Mouse (Mus musculus): ENCODE data around the gene Cabp7. TPM values are rescaled to one million over a fixed set of nuclear protein-coding genes. Genes with fewer than 3 reads are reported as not detected.

Cabp7 gene
- total and polyA plus RNA-seq, 3 experiments = 0.51 TPM; not detected in 2

DNA sequence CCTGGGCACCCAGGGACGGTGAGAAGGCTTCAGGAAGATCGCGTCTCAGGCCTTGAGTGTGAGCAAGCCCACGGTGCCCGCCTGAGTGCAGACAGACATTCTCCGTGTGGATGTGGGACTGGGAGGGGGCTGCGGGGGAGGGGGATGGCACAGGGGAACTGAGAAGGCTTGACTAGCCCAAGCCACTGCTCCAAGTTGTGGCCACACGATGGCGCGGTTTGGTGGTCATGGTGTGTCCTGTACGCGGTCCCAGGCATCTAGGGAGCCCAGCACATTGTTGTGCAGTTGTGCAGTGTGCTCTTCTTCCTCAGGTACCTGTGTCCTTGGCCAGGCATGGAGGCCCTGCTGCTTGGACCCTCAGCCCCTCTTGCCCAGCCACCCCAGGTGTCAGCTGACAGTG lies 12.4 kb downstream of the Cabp7 start:
- peak; percentile 68 for DNase-seq (ENCODE audit: extremely low read depth)
- Histone ChIP-seq H3K4me3 (replicated peaks in 1 of 3; ENCODE audit: low read depth in 2 of 3, low read length in 2 of 3, poor library complexity in 1 of 3) (no peak overlapping the region), H3K27ac (ENCODE audit: insufficient read depth, low read depth) (no peak overlapping the region), H3K9ac (ENCODE audit: insufficient read depth, low read depth) (no peak overlapping the region), H3K4me2 (ENCODE audit: insufficient read depth, low read depth, poor library complexity, severe bottlenecking) (no peak overlapping the region), H3K79me2 (replicated peaks; ENCODE audit: control insufficient read depth, extremely low read depth, insufficient read depth, poor library complexity, severe bottlenecking) (no peaks in the 10 kb centered on the region), H3K27me3 (replicated peaks) (no peaks in the 10 kb centered on the region), H3K9me3 (replicated peaks; ENCODE audit: low read length) (no peaks in the 10 kb centered on the region), H3K4me1 (ENCODE audit: control insufficient read depth in 1 of 2, insufficient read depth in 2 of 2) (peaks cover 8 to 35% of the 10 kb centered on the region in 2 experiments), H3K36me3 (replicated peaks in 1 of 2; ENCODE audit: control insufficient read depth in 1 of 2, insufficient read depth in 1 of 2, low read length in 1 of 2) (peaks cover 46 to 84% of the 10 kb centered on the region in 2 experiments)
- dilution Hi-C loops (cut with MboI; ENCODE audit: extremely low pct_ligation_motif_present, extremely low pct_unique_long_range_greater_than_20kb, low sequenced_read_pairs) = no loop called here
- no peak for TF ChIP-seq ETS1 (conservative IDR thresholded peaks at IDR 0.05; ENCODE audit: low read depth, low read length)
- no peak for TF ChIP-seq USF1 (IDR thresholded peaks at IDR 0.05; ENCODE audit: low read depth, low read length)
- TF ChIP-seq CTCF (conservative IDR thresholded peaks at IDR 0.05 in 1 of 2, IDR thresholded peaks at IDR 0.05 in 1 of 2; ENCODE audit: low read depth in 2 of 2, low read length in 2 of 2) = peak in 1 of 2 experiments; percentile 69; a peak in 2 of 4 replicates
- TF ChIP-seq CHD2 (IDR thresholded peaks at IDR 0.05; ENCODE audit: low read length) = no peak
- TF ChIP-seq POLR2AphosphoS2 (IDR thresholded peaks at IDR 0.05; ENCODE audit: low read depth, low read length) = no peak
- TF ChIP-seq CHD1 (IDR thresholded peaks at IDR 0.05; ENCODE audit: low read depth, low read length) = no peak
- no peak for TF ChIP-seq MAZ (IDR thresholded peaks at IDR 0.05; ENCODE audit: low read depth, low read length)
- no peak for TF ChIP-seq MAFK (IDR thresholded peaks at IDR 0.05; ENCODE audit: insufficient replicate concordance, low read length)
- no peak for TF ChIP-seq MYC (IDR thresholded peaks at IDR 0.05; ENCODE audit: low read depth, low read length)
- TF ChIP-seq SMC3 (IDR thresholded peaks at IDR 0.05; ENCODE audit: low read depth, low read length) = peak; percentile 67
- no peak for TF ChIP-seq EP300 (IDR thresholded peaks at IDR 0.05; ENCODE audit: low read length)
- TF ChIP-seq ZC3H11A (IDR thresholded peaks at IDR 0.05; ENCODE audit: low read depth, low read length) = no peak
- TF ChIP-seq JUND (conservative IDR thresholded peaks at IDR 0.05; ENCODE audit: low read depth, low read length) = no peak
- no peak for TF ChIP-seq ELF1 (IDR thresholded peaks at IDR 0.05; ENCODE audit: low read depth, low read length)
- no peak for TF ChIP-seq JUN (IDR thresholded peaks at IDR 0.05; ENCODE audit: insufficient read depth, low read depth, low read length)
- TF ChIP-seq HCFC1 (IDR thresholded peaks at IDR 0.05; ENCODE audit: low read depth, low read length) = no peak
- peak; percentile 40 for TF ChIP-seq RAD21 (IDR thresholded peaks at IDR 0.05; ENCODE audit: low read depth, low read length)
- TF ChIP-seq USF2 (conservative IDR thresholded peaks at IDR 0.05; ENCODE audit: low read depth, low read length) = no peak
- TF ChIP-seq MAX (IDR thresholded peaks at IDR 0.05; ENCODE audit: low read length) = no peak
- in situ Hi-C loops (cut with MboI; ENCODE audit: low pct_ligation_motif_present, low pct_unique_long_range_greater_than_20kb, low sequenced_read_pairs) = no loop called here

DNA sequence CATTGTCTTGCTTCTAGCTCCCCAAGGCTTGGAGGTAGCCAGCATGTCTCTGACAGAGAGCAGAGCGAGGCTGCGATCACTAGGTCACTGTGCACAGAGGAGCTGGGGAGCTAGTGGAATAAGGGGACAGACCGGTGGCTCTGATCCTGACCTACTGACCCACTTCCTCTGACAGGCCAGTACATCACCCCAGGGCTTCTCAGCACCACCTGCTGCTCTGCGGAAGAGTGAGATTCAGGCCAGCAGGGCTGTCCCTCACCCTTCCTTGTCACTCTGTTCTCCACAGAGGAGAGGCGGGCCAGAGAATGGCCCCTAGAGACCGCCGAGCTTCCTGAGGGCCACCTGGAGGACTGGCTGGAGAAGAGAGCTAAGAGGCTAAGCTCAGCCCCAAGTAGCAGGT lies 14.8 kb downstream of the Cabp7 start:
- Histone ChIP-seq H3K4me3 (replicated peaks in 1 of 3; ENCODE audit: low read depth in 2 of 3, low read length in 2 of 3, poor library complexity in 1 of 3) (no peak overlapping the region), H3K9ac (ENCODE audit: insufficient read depth, low read depth) (no peak overlapping the region), H3K27ac (ENCODE audit: insufficient read depth, low read depth) (no peak overlapping the region), H3K4me2 (ENCODE audit: insufficient read depth, low read depth, poor library complexity, severe bottlenecking) (no peak overlapping the region), H3K9me3 (replicated peaks; ENCODE audit: low read length) (no peaks in the 10 kb centered on the region), H3K79me2 (replicated peaks; ENCODE audit: control insufficient read depth, extremely low read depth, insufficient read depth, poor library complexity, severe bottlenecking) (no peaks in the 10 kb centered on the region), H3K27me3 (replicated peaks) (no peaks in the 10 kb centered on the region), H3K4me1 (ENCODE audit: control insufficient read depth in 1 of 2, insufficient read depth in 2 of 2) (peaks cover 8 to 28% of the 10 kb centered on the region in 2 experiments), H3K36me3 (replicated peaks in 1 of 2; ENCODE audit: control insufficient read depth in 1 of 2, insufficient read depth in 1 of 2, low read length in 1 of 2) (peaks cover 33 to 73% of the 10 kb centered on the region in 2 experiments)
- TF ChIP-seq MEF2A (IDR thresholded peaks at IDR 0.05; ENCODE audit: borderline replicate concordance, low read depth, low read length) = no peak
- in situ Hi-C loops (cut with MboI; ENCODE audit: low pct_ligation_motif_present, low pct_unique_long_range_greater_than_20kb, low sequenced_read_pairs) (no loop called here), dilution Hi-C loops (cut with MboI; ENCODE audit: extremely low pct_ligation_motif_present, extremely low pct_unique_long_range_greater_than_20kb, low sequenced_read_pairs) (no loop called here)
- no peak for DNase-seq (ENCODE audit: extremely low read depth)
